Mouse (Mus musculus): ENCODE data around the gene Calhm1. TPM values are rescaled to one million over a fixed set of nuclear protein-coding genes. Genes with fewer than 3 reads are reported as not detected.
"Not testable (repeated sequence)": the region's sequence is repeated elsewhere in the genome, so short reads cannot be mapped to it uniquely, and the experiment has no call there.

Gene Calhm1
- total and polyA plus RNA-seq, 3 experiments: 0.06 TPM; not detected in 2

GRCm38 (mm10) chr19:47148267-47148847 lies 4.3 kb upstream of the Calhm1 start:
- H3K9ac ChIP-seq (ENCODE audit: control insufficient read depth, low read depth, low read length, poor library complexity, severe bottlenecking): no peak overlapping the region
- H3K4me1 ChIP-seq (ENCODE audit: control insufficient read depth in 1 of 2, insufficient read depth in 2 of 2, low read length in 2 of 2): no peaks in the 10 kb centered on the region
- TF ChIP-seq POLR2A (IDR thresholded peaks at IDR 0.05; ENCODE audit: control insufficient read depth in 1 of 2, insufficient read depth in 1 of 2, low read depth in 1 of 2, low read length in 2 of 2, poor library complexity in 1 of 2) (no peak), MEF2A (IDR thresholded peaks at IDR 0.05; ENCODE audit: extremely low read depth, insufficient replicate concordance, low read depth, low read length, poor library complexity, severe bottlenecking) (no peak), ZKSCAN1 (IDR thresholded peaks at IDR 0.05; ENCODE audit: low read depth, low read length) (no peak), TAL1 (IDR thresholded peaks at IDR 0.05; ENCODE audit: low read length) (no peak), MAFK (IDR thresholded peaks at IDR 0.05; ENCODE audit: borderline replicate concordance, low read depth, low read length) (no peak), TBP (IDR thresholded peaks at IDR 0.05; ENCODE audit: low read depth, low read length) (no peak), SMC3 (IDR thresholded peaks at IDR 0.05; ENCODE audit: low read depth, low read length) (no peak), USF1 (IDR thresholded peaks at IDR 0.05; ENCODE audit: low read depth, low read length) (no peak), POLR2AphosphoS5 (IDR thresholded peaks at IDR 0.05; ENCODE audit: borderline replicate concordance, low read depth, low read length) (no peak), ZNF384 (IDR thresholded peaks at IDR 0.05; ENCODE audit: low read depth, low read length) (no peak), RAD21 (IDR thresholded peaks at IDR 0.05; ENCODE audit: low read depth, low read length) (no peak)
- peaks cover 5 to 8% of the 10 kb centered on the region in 2 experiments for H3K27me3 ChIP-seq (ENCODE audit: control insufficient read depth in 1 of 2, insufficient read depth in 2 of 2, low read length in 2 of 2)
- H3K36me3 ChIP-seq (ENCODE audit: control insufficient read depth in 1 of 2, insufficient read depth in 2 of 2, low read length in 2 of 2): no peaks in the 10 kb centered on the region
- no peaks in the 10 kb centered on the region for H3K9me3 ChIP-seq (replicated peaks; ENCODE audit: insufficient read depth, low read length)
- no peaks in the 10 kb centered on the region for H3K79me2 ChIP-seq (ENCODE audit: control insufficient read depth, insufficient read depth, low read length, poor library complexity)
- no peak for DNase-seq (ENCODE audit: low read depth, low spot score)
- no peak overlapping the region for H3K4me3 ChIP-seq (ENCODE audit: control insufficient read depth in 1 of 2, insufficient read depth in 1 of 2, low read depth in 2 of 2, low read length in 2 of 2)
- H3K27ac ChIP-seq (ENCODE audit: control insufficient read depth, low read depth, low read length): no peak overlapping the region

- TF ChIP-seq SIN3A (IDR thresholded peaks at IDR 0.05; ENCODE audit: low read length) (no peak), TAL1 (IDR thresholded peaks at IDR 0.05; ENCODE audit: low read length) (no peak), USF2 (IDR thresholded peaks at IDR 0.05; ENCODE audit: borderline replicate concordance in 1 of 2, insufficient read depth in 1 of 2, low read depth in 1 of 2, low read length in 2 of 2) (no peak), UBTF (IDR thresholded peaks at IDR 0.05; ENCODE audit: borderline replicate concordance, insufficient read depth, low read depth, low read length) (no peak), ELF1 (IDR thresholded peaks at IDR 0.05; ENCODE audit: low read depth, low read length) (no peak), RCOR1 (IDR thresholded peaks at IDR 0.05; ENCODE audit: low read depth, low read length) (no peak), NRF1 (IDR thresholded peaks at IDR 0.05; ENCODE audit: insufficient read depth, low read depth, low read length, poor library complexity, severe bottlenecking) (no peak), MXI1 (IDR thresholded peaks at IDR 0.05; ENCODE audit: low read depth, low read length) (no peak), POLR2AphosphoS5 (IDR thresholded peaks at IDR 0.05; ENCODE audit: borderline replicate concordance, low read depth, low read length) (no peak)
- no peak overlapping the region for H3K27ac ChIP-seq (ENCODE audit: control insufficient read depth, low read depth, low read length)
- H3K9ac ChIP-seq (ENCODE audit: control insufficient read depth, low read depth, low read length, poor library complexity, severe bottlenecking): no peak overlapping the region
- 0 out of 4 replicates have a peak, but pooled peaks cover 0 to 3% of the 10 kb centered on the region in 2 experiments for H3K36me3 ChIP-seq (ENCODE audit: control insufficient read depth in 1 of 2, insufficient read depth in 2 of 2, low read length in 2 of 2)
- no peak overlapping the region for H3K4me3 ChIP-seq (ENCODE audit: control insufficient read depth in 1 of 2, insufficient read depth in 1 of 2, low read depth in 2 of 2, low read length in 2 of 2)
- H3K27me3 ChIP-seq (ENCODE audit: control insufficient read depth in 1 of 2, insufficient read depth in 2 of 2, low read length in 2 of 2): no peaks in the 10 kb centered on the region; a peak in 2 of 4 replicates
- peaks cover 5% of the 10 kb centered on the region; the same call in 1 of the 2 replicates for H3K79me2 ChIP-seq (ENCODE audit: control insufficient read depth, insufficient read depth, low read length, poor library complexity)
- no peak for DNase-seq (ENCODE audit: low read depth, low spot score)
- no peaks in the 10 kb centered on the region for H3K9me3 ChIP-seq (replicated peaks; ENCODE audit: insufficient read depth, low read length)
- peaks cover 0 to 12% of the 10 kb centered on the region in 2 experiments for H3K4me1 ChIP-seq (ENCODE audit: control insufficient read depth in 1 of 2, insufficient read depth in 2 of 2, low read length in 2 of 2)
Measured at GRCm38 (mm10) chr19:47142438-47142837, 1.6 kb downstream of the Calhm1 start.

GRCm38 (mm10) chr19:47139611-47140010 lies 4.4 kb downstream of the Calhm1 start:
- not testable (repeated sequence) for H3K79me2 ChIP-seq (ENCODE audit: control insufficient read depth, insufficient read depth, low read length, poor library complexity); H3K27me3 ChIP-seq (ENCODE audit: control insufficient read depth in 1 of 2, insufficient read depth in 2 of 2, low read length in 2 of 2); H3K9me3 ChIP-seq (replicated peaks; ENCODE audit: insufficient read depth, low read length); H3K36me3 ChIP-seq (ENCODE audit: control insufficient read depth in 1 of 2, insufficient read depth in 2 of 2, low read length in 2 of 2); H3K4me3 ChIP-seq (ENCODE audit: control insufficient read depth in 1 of 2, insufficient read depth in 1 of 2, low read depth in 2 of 2, low read length in 2 of 2); DNase-seq (ENCODE audit: low read depth, low spot score); H3K27ac ChIP-seq (ENCODE audit: control insufficient read depth, low read depth, low read length); H3K9ac ChIP-seq (ENCODE audit: control insufficient read depth, low read depth, low read length, poor library complexity, severe bottlenecking)
- H3K4me1 ChIP-seq (ENCODE audit: control insufficient read depth in 1 of 2, insufficient read depth in 2 of 2, low read length in 2 of 2): peaks cover 2 to 22% of the 10 kb centered on the region in 2 experiments

Measured in MEL (cell line).